Mouse (Mus musculus) T-helper 2 cell (primary cell): ENCODE data around the gene 9930022D16Rik.

Experiments used
- in situ Hi-C: fragments of 300-600 bp; cut with MboI, MseI; formaldehyde crosslinking; loops from one replicate; pipeline ENCODE4 v1.15.1; 2025; ENCODE audit warnings: high pct_unique_total_duplicates

Gene 9930022D16Rik

GRCm38 (mm10) chr11:109413617-109414016 lies at the start of gene 9930022D16Rik:
Gene 9930022D16Rik, plus strand, starts transcription at chr11:109413917.
- in situ Hi-C loops = no loop called here

- in situ Hi-C loops = no loop called here
Observed at GRCm38 (mm10) chr11:109364337-109364736, 49.4 kb upstream of the 9930022D16Rik start.

- in situ Hi-C loops = loop anchor here (5.0 kb wide), 1 partner anchor 62 kb away; the partner anchor contains the start of gene Amz2
Observed at GRCm38 (mm10) chr11:109364881-109365280, 48.8 kb upstream of the 9930022D16Rik start.

- in situ Hi-C loops = loop anchor here (5.0 kb wide), 1 partner anchor 61 kb away; the partner anchor contains the start of gene Amz2
Observed at GRCm38 (mm10) chr11:109365818-109366217, 47.9 kb upstream of the 9930022D16Rik start.

GRCm38 (mm10) chr11:109366802-109367579 lies 46.7 kb upstream of the 9930022D16Rik start:
- in situ Hi-C loops = loop anchor here (5.0 kb wide), 1 partner anchor 60 kb away; the partner anchor contains the start of gene Amz2

- in situ Hi-C loops = loop anchor here (5.0 kb wide), 1 partner anchor 58 kb away; the partner anchor contains the start of gene Amz2
Observed at GRCm38 (mm10) chr11:109369026-109369637, 44.6 kb upstream of the 9930022D16Rik start.

GRCm38 (mm10) chr11:109375412-109375811 lies 38.3 kb upstream of the 9930022D16Rik start:
- in situ Hi-C loops = no loop called here

- in situ Hi-C loops = no loop called here
Observed at GRCm38 (mm10) chr11:109376484-109377143, 37.1 kb upstream of the 9930022D16Rik start.

GRCm38 (mm10) chr11:109377477-109377876 lies 36.2 kb upstream of the 9930022D16Rik start:
- in situ Hi-C loops = no loop called here

GRCm38 (mm10) chr11:109378051-109378450 lies 35.7 kb upstream of the 9930022D16Rik start:
- in situ Hi-C loops = no loop called here

GRCm38 (mm10) chr11:109380662-109381061 lies 33.1 kb upstream of the 9930022D16Rik start:
- in situ Hi-C loops = no loop called here

- in situ Hi-C loops = no loop called here
Observed at GRCm38 (mm10) chr11:109385296-109385695, 28.4 kb upstream of the 9930022D16Rik start.

- in situ Hi-C loops = no loop called here
Observed at GRCm38 (mm10) chr11:109389046-109389445, 24.7 kb upstream of the 9930022D16Rik start.

- in situ Hi-C loops = no loop called here
Observed at GRCm38 (mm10) chr11:109391200-109391599, 22.5 kb upstream of the 9930022D16Rik start.

GRCm38 (mm10) chr11:109391760-109392159 lies 22.0 kb upstream of the 9930022D16Rik start:
- in situ Hi-C loops = no loop called here

- in situ Hi-C loops = no loop called here
Observed at GRCm38 (mm10) chr11:109392601-109393000, 21.1 kb upstream of the 9930022D16Rik start.

- in situ Hi-C loops = no loop called here
Observed at GRCm38 (mm10) chr11:109394758-109395157, 19.0 kb upstream of the 9930022D16Rik start.

- in situ Hi-C loops = no loop called here
Observed at GRCm38 (mm10) chr11:109395291-109395690, 18.4 kb upstream of the 9930022D16Rik start.

GRCm38 (mm10) chr11:109406431-109406830 lies 7.3 kb upstream of the 9930022D16Rik start:
- in situ Hi-C loops = no loop called here

- in situ Hi-C loops = no loop called here
Observed at GRCm38 (mm10) chr11:109410197-109410980, 3.3 kb upstream of the 9930022D16Rik start.

- in situ Hi-C loops = no loop called here
Observed at GRCm38 (mm10) chr11:109414802-109415201, 1.1 kb downstream of the 9930022D16Rik start.
